Mouse (Mus musculus) CH12.LX (cell line): ENCODE measurements at regions not wholly inside any gene's neighbourhood (a gene's known extent, or its start where the extent isn't known, plus 50 kb on each side); places are given as distances from the start of the nearest gene placed in this dataset.
"Not testable (repeated sequence)": the region's sequence is repeated elsewhere in the genome, so short reads cannot be mapped to it uniquely, and the experiment has no call there.

Source experiments
- MAX ChIP-seq: IDR thresholded peaks from 2 replicates; pipeline ENCODE4 v1.6.1; 2011; ENCODE audit warnings: low read length, improper control_type of control experiment
- MEF2A ChIP-seq: IDR thresholded peaks from 2 replicates; pipeline ENCODE4 v1.6.1; 2014; ENCODE audit warnings: low read depth, mild to moderate bottlenecking, inconsistent platforms, low read length, improper control_type of control experiment, borderline replicate concordance
- RCOR1 ChIP-seq: conservative IDR thresholded peaks from 2 replicates; pipeline ENCODE4 v1.6.1; 2012; ENCODE audit warnings: low read depth, mild to moderate bottlenecking, inconsistent platforms, low read length, improper control_type of control experiment
- TBP ChIP-seq: conservative IDR thresholded peaks from 2 replicates; pipeline ENCODE4 v1.6.1; 2011; ENCODE audit warnings: low read depth, low read length, improper control_type of control experiment
- TCF12 ChIP-seq: IDR thresholded peaks from 2 replicates; pipeline ENCODE4 v1.6.1; 2014; ENCODE audit warnings: low read depth, mild to moderate bottlenecking, inconsistent platforms, low read length, improper control_type of control experiment
- UBTF ChIP-seq: IDR thresholded peaks from 2 replicates; pipeline ENCODE4 v1.6.1; 2012; ENCODE audit warnings: low read depth, mild to moderate bottlenecking, inconsistent platforms, low read length, improper control_type of control experiment, moderate library complexity
- USF1 ChIP-seq: IDR thresholded peaks from 2 replicates; pipeline ENCODE4 v1.6.1; 2014; ENCODE audit warnings: low read depth, mild to moderate bottlenecking, inconsistent platforms, low read length, improper control_type of control experiment
- ZKSCAN1 ChIP-seq: IDR thresholded peaks from 2 replicates; pipeline ENCODE4 v1.6.1; 2012; ENCODE audit warnings: low read depth, inconsistent platforms, low read length, improper control_type of control experiment, borderline replicate concordance

DNA sequence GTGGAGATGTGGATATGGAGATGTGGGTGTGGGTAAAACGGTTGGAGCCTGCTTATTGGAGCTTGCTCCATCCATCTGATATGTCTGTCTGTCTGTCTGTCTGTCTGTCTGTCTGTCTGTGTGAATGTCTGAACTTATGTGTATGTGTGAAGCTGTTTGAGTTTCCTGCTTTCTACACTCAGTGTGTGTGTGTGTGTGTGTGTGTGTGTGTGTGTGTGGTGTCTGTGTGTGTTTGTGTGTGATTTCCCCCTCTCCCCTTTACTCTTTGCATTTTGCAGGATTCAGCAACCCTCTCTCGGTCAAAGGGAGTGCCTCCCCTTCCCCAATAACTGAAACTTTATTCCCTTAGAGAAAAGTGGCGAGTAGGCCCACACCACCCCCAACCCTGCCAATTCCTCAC is 75.3 kb downstream of the Pdia4 start:
- TF ChIP-seq TBP, TCF12, ZKSCAN1, UBTF, MAX, USF1, MEF2A, RCOR1: not testable (repeated sequence)
